Mouse (Mus musculus) urinary bladder, postnatal 36 days (tissue): ENCODE results near the gene Ddc.

Experiments
- DNase-seq, 2 experiments: peaks; one replicate each; pipeline ENCODE4 v3.0.0; 2022; ENCODE audit warnings: low spot score in 2 of 2, mixed read lengths in 1 of 2

Gene Ddc

GRCm38 (mm10) chr11:11845044-11845443, 52.9 kb downstream of the Ddc start:
- peak in 1 of 2 experiments; percentile 44 for DNase-seq

GRCm38 (mm10) chr11:11844367-11844971, 53.5 kb downstream of the Ddc start:
- peak; percentile 65 to 87 for DNase-seq

- DNase-seq: no peak
These were observed 56.4 kb downstream of the Ddc start for GRCm38 (mm10) chr11:11841590-11841989.

- no peak for DNase-seq
These were observed 57.2 kb downstream of the Ddc start for GRCm38 (mm10) chr11:11840746-11841145.

- DNase-seq: no peak
These were observed 58.1 kb downstream of the Ddc start for GRCm38 (mm10) chr11:11839874-11840273.

- no peak for DNase-seq
These were observed 60.6 kb downstream of the Ddc start for GRCm38 (mm10) chr11:11837384-11837783.

- no peak for DNase-seq
These were observed 61.1 kb downstream of the Ddc start for GRCm38 (mm10) chr11:11836713-11837370.

GRCm38 (mm10) chr11:11836262-11836661, 61.7 kb downstream of the Ddc start:
- no peak for DNase-seq

- no peak for DNase-seq
These were observed 62.2 kb downstream of the Ddc start for GRCm38 (mm10) chr11:11835791-11836190.

- no peak for DNase-seq
These were observed 62.6 kb downstream of the Ddc start for GRCm38 (mm10) chr11:11835361-11835760.

GRCm38 (mm10) chr11:11833100-11833499, 64.8 kb downstream of the Ddc start:
- no peak for DNase-seq

- no peak for DNase-seq
These were observed 65.2 kb downstream of the Ddc start for GRCm38 (mm10) chr11:11832755-11833084.

GRCm38 (mm10) chr11:11831940-11832754, 65.8 kb downstream of the Ddc start:
- DNase-seq: no peak

- DNase-seq: no peak
These were observed 66.4 kb downstream of the Ddc start for GRCm38 (mm10) chr11:11831526-11831925.

- no peak for DNase-seq
These were observed 67.0 kb downstream of the Ddc start for GRCm38 (mm10) chr11:11830884-11831495.

GRCm38 (mm10) chr11:11829161-11830000, 68.6 kb downstream of the Ddc start:
- no peak for DNase-seq

GRCm38 (mm10) chr11:11828761-11829160, 69.2 kb downstream of the Ddc start:
- DNase-seq: no peak

GRCm38 (mm10) chr11:11828251-11828650, 69.7 kb downstream of the Ddc start:
- no peak for DNase-seq

GRCm38 (mm10) chr11:11826475-11826874, 71.5 kb downstream of the Ddc start:
- DNase-seq: no peak

GRCm38 (mm10) chr11:11825670-11826069, 72.3 kb downstream of the Ddc start:
- peak in 1 of 2 experiments; percentile 50 for DNase-seq

- DNase-seq: no peak
These were observed 72.8 kb downstream of the Ddc start for GRCm38 (mm10) chr11:11824970-11825635.
